Mouse (Mus musculus): ENCODE measurements around the gene Ncam1. TPM values are rescaled to one million over a fixed set of nuclear protein-coding genes. Genes with fewer than 3 reads are reported as not detected.

Gene Ncam1
- total and polyA plus RNA-seq, 3 experiments, result 0.05 to 2.1 TPM; not detected in 1

DNA sequence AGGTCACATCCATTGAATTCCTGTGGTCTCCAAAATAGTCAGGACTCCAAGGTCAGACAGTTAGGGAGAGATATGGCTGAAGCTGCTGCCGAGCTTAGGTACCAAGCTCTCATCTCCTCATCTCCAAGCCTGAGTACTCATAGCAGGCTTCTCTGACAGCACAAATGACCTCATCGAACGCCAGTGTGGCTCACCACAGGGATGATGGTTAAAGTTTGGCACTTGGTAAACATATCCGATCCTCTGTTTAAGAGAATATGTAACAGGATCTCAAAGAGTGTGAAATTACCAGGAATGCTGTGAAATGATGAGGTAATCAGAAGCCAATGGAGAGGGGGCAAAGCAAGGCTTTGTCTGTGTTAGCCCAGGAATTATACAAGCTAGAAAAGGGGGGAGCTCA, 6.1 kb downstream of the Ncam1 start:
- no peaks in the 10 kb centered on the region for H3K27me3 ChIP-seq (ENCODE audit: insufficient read depth, low read length)
- TF ChIP-seq CTCF (IDR thresholded peaks at IDR 0.05; ENCODE audit: low read depth, low read length) (no peak), GATA1 (IDR thresholded peaks at IDR 0.05; ENCODE audit: borderline replicate concordance, low read length) (no peak), GATA2 (IDR thresholded peaks at IDR 0.05; ENCODE audit: borderline replicate concordance, low read depth, low read length) (no peak), TAL1 (conservative IDR thresholded peaks at IDR 0.05; ENCODE audit: low read depth, low read length) (no peak), POLR2AphosphoS5 (IDR thresholded peaks at IDR 0.05; ENCODE audit: insufficient replicate concordance, low read depth, low read length) (no peak)
- H3K36me3 ChIP-seq (replicated peaks), result no peaks in the 10 kb centered on the region
- H3K4me1 ChIP-seq (ENCODE audit: insufficient read depth, low read depth, low read length), result no peaks in the 10 kb centered on the region
- no peak for DNase-seq (ENCODE audit: low spot score)
- H3K4me3 ChIP-seq (ENCODE audit: low read depth, low read length), result no peak overlapping the region
- no peak for ATAC-seq (ENCODE audit: extremely low read depth, insufficient number of reproducible peaks, low FRiP score, poor library complexity, severe bottlenecking)
- peaks cover 14% of the 10 kb centered on the region for H3K9me3 ChIP-seq (replicated peaks)

DNA sequence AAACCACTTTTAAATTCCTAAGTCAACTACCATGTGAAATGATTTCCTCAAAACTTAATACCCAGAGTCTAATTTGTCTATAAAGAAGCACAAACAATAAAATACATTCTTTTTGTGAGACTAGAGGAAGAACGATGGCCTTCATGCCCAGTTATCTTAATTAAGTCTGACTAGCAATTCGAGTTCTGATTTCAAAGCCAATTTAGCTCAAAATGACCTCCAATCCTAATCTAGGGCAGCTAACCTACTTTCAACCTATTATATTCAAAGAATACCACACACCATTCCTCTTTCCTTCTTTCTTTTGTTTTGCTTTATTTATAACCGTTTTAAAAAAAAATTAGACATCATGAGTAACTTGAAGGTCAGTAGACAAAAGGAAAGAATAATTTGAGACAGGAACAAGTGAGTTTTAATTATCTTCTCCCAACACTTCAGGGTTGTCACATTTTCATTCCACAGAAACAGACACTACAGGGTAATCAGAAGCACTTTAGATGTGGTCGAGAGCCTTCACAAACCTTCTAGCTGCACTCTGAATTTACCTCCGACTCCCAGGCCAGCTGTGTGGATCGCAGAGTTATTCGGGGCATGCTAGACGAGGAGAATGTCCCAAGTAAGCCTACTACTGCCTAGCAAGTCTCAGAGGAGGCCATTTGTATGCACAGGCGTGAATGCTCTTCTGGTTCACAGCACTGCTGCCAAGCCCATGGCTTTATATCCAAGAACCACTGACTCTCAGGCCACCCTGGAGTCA, 17.5 kb downstream of the Ncam1 start:
- no peak for TF ChIP-seq CTCF (IDR thresholded peaks at IDR 0.05; ENCODE audit: low read depth, low read length)
- no peak for TF ChIP-seq GATA2 (IDR thresholded peaks at IDR 0.05; ENCODE audit: borderline replicate concordance, low read depth, low read length)
- no peak for TF ChIP-seq GATA1 (IDR thresholded peaks at IDR 0.05; ENCODE audit: borderline replicate concordance, low read length)
- TF ChIP-seq TAL1 (conservative IDR thresholded peaks at IDR 0.05; ENCODE audit: low read depth, low read length), result no peak
- TF ChIP-seq POLR2AphosphoS5 (IDR thresholded peaks at IDR 0.05; ENCODE audit: insufficient replicate concordance, low read depth, low read length), result no peak
- Histone ChIP-seq H3K4me3 (ENCODE audit: low read depth, low read length) (no peak overlapping the region), H3K4me1 (ENCODE audit: insufficient read depth, low read depth, low read length) (no peaks in the 10 kb centered on the region), H3K9me3 (replicated peaks) (peaks cover 15% of the 10 kb centered on the region), H3K36me3 (replicated peaks) (no peaks in the 10 kb centered on the region), H3K27me3 (ENCODE audit: insufficient read depth, low read length) (no peaks in the 10 kb centered on the region)
- no peak for DNase-seq (ENCODE audit: low spot score)
- no peak for ATAC-seq (ENCODE audit: extremely low read depth, insufficient number of reproducible peaks, low FRiP score, poor library complexity, severe bottlenecking)

DNA sequence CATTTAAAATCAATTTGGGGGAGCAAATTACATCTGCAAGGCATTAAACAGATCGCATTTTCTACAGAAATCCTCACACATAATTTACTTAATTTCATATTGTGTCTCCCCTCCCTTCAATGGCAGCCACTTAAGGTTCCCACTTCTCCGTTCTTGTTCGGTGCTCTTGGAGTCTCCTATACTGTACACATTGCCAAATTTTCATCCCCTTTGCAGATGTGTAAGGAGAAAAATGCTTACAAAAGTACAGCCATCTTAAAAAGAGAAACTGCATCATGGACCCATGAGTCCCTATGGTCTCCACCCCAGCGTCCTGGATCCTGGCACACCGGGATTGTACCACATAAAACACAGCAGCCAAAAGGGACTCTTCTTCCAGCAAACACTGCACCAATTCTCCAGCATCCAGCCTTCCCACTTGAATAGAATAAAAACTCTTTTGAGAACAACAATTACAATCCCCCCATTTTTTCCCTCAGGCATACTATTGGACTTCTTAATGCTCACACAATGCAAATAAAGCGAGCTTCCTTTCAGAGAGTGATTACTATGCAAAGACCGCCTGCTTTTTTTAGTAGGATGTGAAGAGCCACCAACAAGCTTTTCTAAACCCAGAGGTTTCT, 21.6 kb downstream of the Ncam1 start:
- no peaks in the 10 kb centered on the region for H3K27me3 ChIP-seq (ENCODE audit: insufficient read depth, low read length)
- no peaks in the 10 kb centered on the region for H3K36me3 ChIP-seq (replicated peaks)
- ATAC-seq (ENCODE audit: extremely low read depth, insufficient number of reproducible peaks, low FRiP score, poor library complexity, severe bottlenecking), result no peak
- H3K4me3 ChIP-seq (ENCODE audit: low read depth, low read length), result no peak overlapping the region
- DNase-seq (ENCODE audit: low spot score), result no peak
- no peaks in the 10 kb centered on the region for H3K4me1 ChIP-seq (ENCODE audit: insufficient read depth, low read depth, low read length)
- H3K9me3 ChIP-seq (replicated peaks), result peaks cover 11% of the 10 kb centered on the region
- no peak for TF ChIP-seq POLR2AphosphoS5 (IDR thresholded peaks at IDR 0.05; ENCODE audit: insufficient replicate concordance, low read depth, low read length)
- TF ChIP-seq GATA1 (IDR thresholded peaks at IDR 0.05; ENCODE audit: borderline replicate concordance, low read length), result no peak
- no peak for TF ChIP-seq CTCF (IDR thresholded peaks at IDR 0.05; ENCODE audit: low read depth, low read length)
- no peak for TF ChIP-seq TAL1 (conservative IDR thresholded peaks at IDR 0.05; ENCODE audit: low read depth, low read length)
- TF ChIP-seq GATA2 (IDR thresholded peaks at IDR 0.05; ENCODE audit: borderline replicate concordance, low read depth, low read length), result no peak

DNA sequence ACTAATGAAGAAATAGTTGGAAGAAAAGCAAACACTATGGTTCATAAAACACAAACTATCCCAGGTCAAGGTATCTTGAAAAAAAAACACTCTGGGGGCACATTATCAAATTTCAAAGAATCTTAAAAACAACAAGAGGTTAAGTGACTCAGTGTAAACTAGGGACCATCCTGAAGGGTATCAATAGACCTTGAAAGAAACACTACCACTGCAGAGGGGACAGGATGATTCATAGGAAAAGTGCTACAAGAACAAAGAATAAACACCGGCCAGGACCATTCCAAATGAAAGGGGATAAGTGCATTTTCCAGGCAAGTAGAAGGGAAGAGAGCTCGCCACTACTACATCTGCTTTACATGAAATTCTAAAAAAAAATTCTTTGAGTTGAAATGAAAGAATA, 32.1 kb downstream of the Ncam1 start:
- no peaks in the 10 kb centered on the region for H3K9me3 ChIP-seq (replicated peaks)
- TF ChIP-seq CTCF (IDR thresholded peaks at IDR 0.05; ENCODE audit: low read depth, low read length) (no peak), GATA2 (IDR thresholded peaks at IDR 0.05; ENCODE audit: borderline replicate concordance, low read depth, low read length) (no peak), TAL1 (conservative IDR thresholded peaks at IDR 0.05; ENCODE audit: low read depth, low read length) (no peak), POLR2AphosphoS5 (IDR thresholded peaks at IDR 0.05; ENCODE audit: insufficient replicate concordance, low read depth, low read length) (no peak), GATA1 (IDR thresholded peaks at IDR 0.05; ENCODE audit: borderline replicate concordance, low read length) (no peak)
- DNase-seq (ENCODE audit: low spot score) (no peak), ATAC-seq (ENCODE audit: extremely low read depth, insufficient number of reproducible peaks, low FRiP score, poor library complexity, severe bottlenecking) (no peak)
- H3K36me3 ChIP-seq (replicated peaks), result no peaks in the 10 kb centered on the region
- no peak overlapping the region for H3K4me3 ChIP-seq (ENCODE audit: low read depth, low read length)
- H3K27me3 ChIP-seq (ENCODE audit: insufficient read depth, low read length), result no peaks in the 10 kb centered on the region
- no peaks in the 10 kb centered on the region for H3K4me1 ChIP-seq (ENCODE audit: insufficient read depth, low read depth, low read length)

DNA sequence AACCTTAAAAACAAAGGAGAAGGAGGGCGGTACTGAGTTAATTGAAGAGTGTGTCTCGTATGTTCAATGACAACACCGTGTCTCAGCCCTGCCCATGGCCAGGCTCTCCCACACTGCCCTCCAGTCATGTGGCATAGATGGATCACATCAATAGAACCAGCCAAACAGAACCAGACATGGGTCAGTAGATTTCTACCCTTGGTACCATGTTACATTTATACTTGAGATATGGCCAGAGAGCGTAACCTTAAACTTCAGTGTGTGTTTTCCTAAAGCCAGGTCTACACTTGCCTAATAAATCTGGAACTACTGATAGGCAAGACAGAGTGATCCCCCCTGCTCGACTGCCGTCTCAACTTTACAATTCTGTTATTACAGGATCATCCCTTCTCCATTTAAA, 38.2 kb downstream of the Ncam1 start:
- TF ChIP-seq GATA1 (IDR thresholded peaks at IDR 0.05; ENCODE audit: borderline replicate concordance, low read length), result no peak
- no peak for TF ChIP-seq TAL1 (conservative IDR thresholded peaks at IDR 0.05; ENCODE audit: low read depth, low read length)
- no peak for TF ChIP-seq POLR2AphosphoS5 (IDR thresholded peaks at IDR 0.05; ENCODE audit: insufficient replicate concordance, low read depth, low read length)
- TF ChIP-seq GATA2 (IDR thresholded peaks at IDR 0.05; ENCODE audit: borderline replicate concordance, low read depth, low read length), result no peak
- TF ChIP-seq CTCF (IDR thresholded peaks at IDR 0.05; ENCODE audit: low read depth, low read length), result no peak
- H3K27me3 ChIP-seq (ENCODE audit: insufficient read depth, low read length), result no peaks in the 10 kb centered on the region

DNA sequence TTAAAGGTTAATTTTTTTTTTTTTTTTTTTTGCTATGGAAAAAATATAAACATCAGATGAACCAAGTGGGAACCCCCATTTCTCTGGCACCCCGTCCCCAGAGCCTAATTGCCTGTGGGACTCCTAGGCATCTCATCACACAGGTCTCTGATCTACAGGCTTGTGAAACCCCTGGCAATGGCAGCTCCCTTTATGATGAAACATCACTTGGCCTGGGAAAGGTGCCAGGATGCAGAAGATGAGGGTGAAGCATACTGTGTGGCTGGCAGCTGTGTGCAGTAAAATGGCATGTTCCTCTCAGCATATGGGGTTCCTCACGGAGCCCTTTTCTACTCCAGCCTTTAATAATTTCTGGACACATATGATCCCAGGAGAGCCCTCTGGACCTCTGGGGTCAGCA, 40.3 kb downstream of the Ncam1 start:
- TF ChIP-seq POLR2AphosphoS5 (IDR thresholded peaks at IDR 0.05; ENCODE audit: insufficient replicate concordance, low read depth, low read length), result no peak
- DNase-seq (ENCODE audit: low spot score) (no peak), ATAC-seq (ENCODE audit: extremely low read depth, insufficient number of reproducible peaks, low FRiP score, poor library complexity, severe bottlenecking) (no peak)
- no peak overlapping the region for H3K4me3 ChIP-seq (ENCODE audit: low read depth, low read length)
- no peaks in the 10 kb centered on the region for H3K4me1 ChIP-seq (ENCODE audit: insufficient read depth, low read depth, low read length)
- H3K27me3 ChIP-seq (ENCODE audit: insufficient read depth, low read length), result no peaks in the 10 kb centered on the region
- peaks cover 7% of the 10 kb centered on the region; the same call in 1 of the 2 replicates for H3K9me3 ChIP-seq (replicated peaks)
- H3K36me3 ChIP-seq (replicated peaks), result no peaks in the 10 kb centered on the region

More for the DNA sequence above, 38.2 kb downstream of the Ncam1 start:
- ATAC-seq (ENCODE audit: extremely low read depth, insufficient number of reproducible peaks, low FRiP score, poor library complexity, severe bottlenecking), result no peak
- peaks cover 7% of the 10 kb centered on the region; the same call in 1 of the 2 replicates for H3K9me3 ChIP-seq (replicated peaks)
- no peak for DNase-seq (ENCODE audit: low spot score)
- no peaks in the 10 kb centered on the region for H3K36me3 ChIP-seq (replicated peaks)
- no peak overlapping the region for H3K4me3 ChIP-seq (ENCODE audit: low read depth, low read length)
- no peaks in the 10 kb centered on the region for H3K4me1 ChIP-seq (ENCODE audit: insufficient read depth, low read depth, low read length)
